Mouse (Mus musculus) megakaryocyte-erythroid progenitor cell, adult 5 weeks (primary cell): ENCODE data around the gene Tram1l1. TPM values are rescaled to one million over a fixed set of nuclear protein-coding genes. Genes with fewer than 3 reads are reported as not detected.

ENCODE experiments used
- polyA plus RNA-seq: library from polyadenylated mRNA; stranded (reverse); fragments of >175 nt; gene quantifications from 2 replicates; pipeline ENCODE4 v1.2.3, GENCODE M21; 2012

Gene Tram1l1
- not detected in 2 replicates for polyA plus RNA-seq

DNA sequence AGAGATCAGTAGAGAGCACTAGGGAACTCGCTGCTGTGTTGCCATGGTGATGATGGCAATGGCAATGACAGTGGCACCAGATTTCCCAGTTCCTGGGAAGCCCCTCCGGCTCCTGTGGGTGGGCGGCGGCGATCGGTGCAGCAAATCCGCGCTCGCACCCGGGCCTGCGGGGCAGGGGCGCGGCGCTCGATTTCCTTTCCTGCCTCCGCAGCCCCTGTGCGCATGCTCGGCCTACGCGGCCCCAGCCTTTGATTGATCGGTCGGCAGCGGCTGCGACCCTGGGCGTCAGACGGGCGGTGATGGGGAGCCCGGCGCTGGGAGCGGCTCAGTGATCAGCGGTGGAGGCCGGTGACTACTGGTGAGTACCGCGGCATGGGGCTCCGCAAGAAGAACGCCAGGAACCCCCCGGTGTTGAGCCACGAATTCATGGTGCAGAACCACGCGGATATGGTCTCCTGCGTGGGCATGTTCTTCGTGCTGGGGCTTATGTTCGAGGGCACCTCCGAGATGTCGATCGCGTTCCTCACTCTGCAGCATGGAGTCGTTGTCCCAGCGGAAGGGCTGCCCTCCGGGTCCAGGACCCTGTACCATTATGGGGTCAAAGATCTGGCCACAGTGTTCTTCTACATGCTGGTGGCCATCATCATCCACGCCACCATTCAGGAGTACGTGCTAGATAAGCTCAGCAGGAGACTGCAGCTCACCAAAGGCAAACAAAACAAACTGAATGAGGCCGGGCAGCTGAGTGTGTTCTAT is at the start of gene Tram1l1:
Gene Tram1l1 (plus strand): TSS at position 35 of the 756 bp plus-strand sequence.

Other genes with a start within 250 kb of the Tram1l1 start
- not detected in 2 replicates for gene 1700006A11Rik, start 105.2 kb downstream of the Tram1l1 start, polyA plus RNA-seq